Comparison of ENCODE assay signal across 14 mouse cellular contexts in genomic region chr7:35143864-35144618, GRCm38 (mm10). TPM values are rescaled to one million over a fixed set of nuclear protein-coding genes. Genes with fewer than 3 reads are reported as not detected.
DNase-seq lines count a peak whose midpoint lies in the region; ATAC-seq and TF ChIP-seq lines count a peak whose summit lies in the region.
"Had no signal": no experiment of that assay in that cellular context is flagged by ENCODE, and none has a peak within 500 bp of the region (broad histone marks: within the 10 kb centered on the region; RNA-seq: fewer than 3 reads in every experiment).

No protein-coding gene starts in this region.

- 64% methylated on average over 6 of the region's 6 CpGs for WGBS in embryonic facial prominence, embryonic 10.5 days
- WGBS in thymus, adult 2 months = 79% methylated on average over 6 of the region's 6 CpGs
- WGBS in hindbrain, postnatal 0 days = 66% methylated on average over 6 of the region's 6 CpGs

- peak; percentile 50 for DNase-seq in adrenal gland, postnatal 10 days
- DNase-seq in adrenal gland, postnatal 4 days (ENCODE audit: low spot score in 2 of 2) = no peak
- no peak for DNase-seq in embryonic facial prominence, embryonic 10.5 days (ENCODE audit: low spot score)
- peak; percentile 88 to 97 for DNase-seq in kidney, postnatal 25 days
- DNase-seq in lung, postnatal 14 days = peak; percentile 49
- DNase-seq in cerebellum, postnatal 14 days = no peak
- no peak for DNase-seq in thymus, adult 2 months
- no peak for DNase-seq in hindbrain, postnatal 0 days (ENCODE audit: low spot score)
- DNase-seq: cerebellum, adult 9-11 months; left cerebral cortex, postnatal 4 days had no signal

- peak overlapping the region; percentile 19; the same call in 1 of the 2 replicates for H3K27ac ChIP-seq in embryonic facial prominence, embryonic 10.5 days (replicated peaks)
- H3K27ac ChIP-seq in thymus, adult 2 months (ENCODE audit: control insufficient read depth, insufficient read depth, low read length) = no peak overlapping the region
- H3K27ac ChIP-seq in hindbrain, postnatal 0 days = no peak overlapping the region
- H3K27ac ChIP-seq: layer of hippocampus, adult 2 months; neural tube, embryonic 12.5 days had no signal

- peaks cover 5% of the 10 kb centered on the region for H3K27me3 ChIP-seq in embryonic facial prominence, embryonic 10.5 days (replicated peaks; ENCODE audit: low read depth, poor library complexity, severe bottlenecking)
- no peaks in the 10 kb centered on the region for H3K27me3 ChIP-seq in thymus, adult 2 months (ENCODE audit: control insufficient read depth, insufficient read depth, low read length)
- no peaks in the 10 kb centered on the region for H3K27me3 ChIP-seq in hindbrain, postnatal 0 days (ENCODE audit: insufficient read depth, low read length)
- H3K27me3 ChIP-seq: neural tube, embryonic 12.5 days had no signal

- no peak overlapping the region for H3K4me2 ChIP-seq in hindbrain, postnatal 0 days (ENCODE audit: low read depth, low read length)
- H3K4me2 ChIP-seq: neural tube, embryonic 12.5 days had no signal

- H3K9me3 ChIP-seq in embryonic facial prominence, embryonic 10.5 days = no peaks in the 10 kb centered on the region
- H3K9me3 ChIP-seq in hindbrain, postnatal 0 days (ENCODE audit: low read length) = no peaks in the 10 kb centered on the region
- H3K9me3 ChIP-seq: neural tube, embryonic 12.5 days had no signal

- no peak for ATAC-seq in hindbrain, postnatal 0 days

- TF ChIP-seq POLR2A in thymus, adult 2 months (IDR thresholded peaks at IDR 0.05; ENCODE audit: control insufficient read depth, extremely low read depth, insufficient read depth, low read length, poor library complexity) = no peak

- H3K4me1 ChIP-seq in embryonic facial prominence, embryonic 10.5 days = peaks cover 47% of the 10 kb centered on the region
- H3K4me1 ChIP-seq in thymus, adult 2 months (replicated peaks; ENCODE audit: control insufficient read depth, insufficient read depth, low read length) = no peaks in the 10 kb centered on the region
- 0 out of 2 replicates have a peak, but pooled peaks cover 7% of the 10 kb centered on the region for H3K4me1 ChIP-seq in hindbrain, postnatal 0 days (ENCODE audit: insufficient read depth, low read length)

- H3K36me3 ChIP-seq in embryonic facial prominence, embryonic 10.5 days (replicated peaks) = no peaks in the 10 kb centered on the region
- H3K36me3 ChIP-seq in thymus, adult 2 months (ENCODE audit: control insufficient read depth, insufficient read depth, low read length) = no peaks in the 10 kb centered on the region
- H3K36me3 ChIP-seq in hindbrain, postnatal 0 days (ENCODE audit: insufficient read depth, low read length) = no peaks in the 10 kb centered on the region
- H3K36me3 ChIP-seq: neural tube, embryonic 12.5 days had no signal

- no peak overlapping the region for H3K4me3 ChIP-seq in embryonic facial prominence, embryonic 10.5 days
- no peak overlapping the region for H3K4me3 ChIP-seq in thymus, adult 2 months (ENCODE audit: control insufficient read depth, insufficient read depth, low read length)
- no peak overlapping the region for H3K4me3 ChIP-seq in hindbrain, postnatal 0 days (ENCODE audit: low read length)
- H3K4me3 ChIP-seq: layer of hippocampus, adult 2 months; neural tube, embryonic 12.5 days had no signal

- H3K9ac ChIP-seq in hindbrain, postnatal 0 days (replicated peaks; ENCODE audit: low read length) = no peak overlapping the region
- H3K9ac ChIP-seq: neural tube, embryonic 12.5 days had no signal

- TF ChIP-seq CTCF in thymus, adult 2 months (IDR thresholded peaks at IDR 0.05; ENCODE audit: borderline replicate concordance, control insufficient read depth, extremely low read depth, insufficient read depth, low read length, poor library complexity) = no peak
- no peak for TF ChIP-seq CTCF in hindbrain, postnatal 0 days (IDR thresholded peaks at IDR 0.05; ENCODE audit: low read depth)

RNA-seq across cellular contexts. Expression of gene Cebpa, which starts 24.9 kb away (rescaled TPM):
- 100 to 1,000 TPM; 237 to 238 TPM for total RNA-seq in adrenal gland, postnatal 10 days (2021)
- total RNA-seq in adrenal gland, postnatal 4 days (2021) = 10 to 100 TPM; 66.2 to 78.9 TPM
- 0.39 and 0.45 TPM in 2 replicates for polyA plus RNA-seq in embryonic facial prominence, embryonic 10.5 days (2016; fragmentation: Nextera tagmentation; extraction: Ambion mirVana)
- polyA plus RNA-seq in thymus, adult 2 months (2012; rRNA removed) = 56.3 and 84.1 TPM in 2 replicates
- total RNA-seq in hindbrain, postnatal 0 days (2014; rRNA removed) = 8.3 and 9.8 TPM in 2 replicates
- polyA plus RNA-seq in hindbrain, postnatal 0 days (2015; fragmentation: Nextera tagmentation; extraction: Ambion mirVana) = 1.1 TPM in 2 replicates

RNA-seq across cellular contexts. Expression of gene Slc7a10, which starts 42.1 kb away (rescaled TPM):
- 1 to 10 TPM; 2.0 to 3.8 TPM for total RNA-seq in adrenal gland, postnatal 10 days (2021)
- 1 to 10 TPM; 3.6 to 4.2 TPM for total RNA-seq in adrenal gland, postnatal 4 days (2021)
- polyA plus RNA-seq in embryonic facial prominence, embryonic 10.5 days (2016; fragmentation: Nextera tagmentation; extraction: Ambion mirVana) = 0.53 and 0.69 TPM in 2 replicates
- 7.9 and 11.1 TPM in 2 replicates for polyA plus RNA-seq in thymus, adult 2 months (2012; rRNA removed)
- total RNA-seq in hindbrain, postnatal 0 days (2014; rRNA removed) = 62.9 and 70.2 TPM in 2 replicates
- 47.8 and 52.8 TPM in 2 replicates for polyA plus RNA-seq in hindbrain, postnatal 0 days (2015; fragmentation: Nextera tagmentation; extraction: Ambion mirVana)
- total RNA-seq: hematopoietic stem cell, adult 5-6 weeks; MEL had no signal

Comparison
In these comparisons a context has a peak if more than half of its experiments do, and no peak if none do; other contexts are left out.
1. DNase-seq: peak in adrenal gland, postnatal 10 days (single experiment), kidney, postnatal 25 days (2 of 2) and lung, postnatal 14 days (single experiment); none in adrenal gland, postnatal 4 days (0 of 2), embryonic facial prominence, embryonic 10.5 days (single experiment), cerebellum, postnatal 14 days (0 of 2), thymus, adult 2 months (single experiment) and hindbrain, postnatal 0 days (single experiment).
2. RNA of gene Slc7a10, which starts 42.1 kb away (total RNA-seq): 62.9 to 70.2 TPM in hindbrain, postnatal 0 days; 3.6 to 4.2 TPM in adrenal gland, postnatal 4 days and 2.0 to 3.8 TPM in adrenal gland, postnatal 10 days; every median in the first group is over 10 times any median in the second.